Mouse (Mus musculus) regulatory T cell (primary cell): Measurements from ENCODE around the gene E2f3.

ENCODE experiments used
- in situ Hi-C: fragments of 300-600 bp; cut with MboI, MseI; formaldehyde crosslinking; loops from one replicate; pipeline ENCODE4 v1.15.1; 2025; ENCODE audit warnings: high pct_unique_total_duplicates

E2f3 gene

GRCm38 (mm10) chr13:29982400-29982799 is 3.5 kb downstream of the E2f3 start:
- in situ Hi-C loops = loop anchor here (10.0 to 25.0 kb wide), 3 partner anchors 128 to 1028 kb away; partner anchors contain the start of genes Cdkal1, Irf4 and Sox4

- in situ Hi-C loops = loop anchor here (25.0 kb wide), 1 partner anchor 758 kb away; the partner anchor contains the start of gene Irf4
Measured at GRCm38 (mm10) chr13:29979140-29979564, 6.7 kb downstream of the E2f3 start.

- in situ Hi-C loops = loop anchor here (25.0 kb wide), 1 partner anchor 760 kb away; the partner anchor contains the start of gene Irf4
Measured at GRCm38 (mm10) chr13:29977358-29977757, 8.5 kb downstream of the E2f3 start.

- in situ Hi-C loops = no loop called here
Measured at GRCm38 (mm10) chr13:29974066-29974465, 11.8 kb downstream of the E2f3 start.

- in situ Hi-C loops = no loop called here
Measured at GRCm38 (mm10) chr13:29973610-29974009, 12.3 kb downstream of the E2f3 start.

- in situ Hi-C loops = no loop called here
Measured at GRCm38 (mm10) chr13:29970333-29970732, 15.5 kb downstream of the E2f3 start.

- in situ Hi-C loops = no loop called here
Measured at GRCm38 (mm10) chr13:29968636-29969035, 17.2 kb downstream of the E2f3 start.

- in situ Hi-C loops = no loop called here
Measured at GRCm38 (mm10) chr13:29967367-29967766, 18.5 kb downstream of the E2f3 start.

GRCm38 (mm10) chr13:29966966-29967365 is 18.9 kb downstream of the E2f3 start:
- in situ Hi-C loops = no loop called here

GRCm38 (mm10) chr13:29964087-29964486 is 21.8 kb downstream of the E2f3 start:
- in situ Hi-C loops = no loop called here

GRCm38 (mm10) chr13:29960416-29960815 is 25.4 kb downstream of the E2f3 start:
- in situ Hi-C loops = no loop called here

GRCm38 (mm10) chr13:29957731-29958254 is 28.1 kb downstream of the E2f3 start:
- in situ Hi-C loops = no loop called here

GRCm38 (mm10) chr13:29956821-29957421 is 28.9 kb downstream of the E2f3 start:
- in situ Hi-C loops = no loop called here

GRCm38 (mm10) chr13:29955296-29955695 is 30.6 kb downstream of the E2f3 start:
- in situ Hi-C loops = no loop called here

- in situ Hi-C loops = no loop called here
Measured at GRCm38 (mm10) chr13:29954741-29955140, 31.1 kb downstream of the E2f3 start.

- in situ Hi-C loops = no loop called here
Measured at GRCm38 (mm10) chr13:29953417-29954045, 32.3 kb downstream of the E2f3 start.

- in situ Hi-C loops = no loop called here
Measured at GRCm38 (mm10) chr13:29946045-29946444, 39.8 kb downstream of the E2f3 start.

- in situ Hi-C loops = no loop called here
Measured at GRCm38 (mm10) chr13:29944915-29945570, 40.8 kb downstream of the E2f3 start.

- in situ Hi-C loops = no loop called here
Measured at GRCm38 (mm10) chr13:29944493-29944892, 41.4 kb downstream of the E2f3 start.

GRCm38 (mm10) chr13:29943541-29944039 is 42.3 kb downstream of the E2f3 start:
- in situ Hi-C loops = no loop called here

- in situ Hi-C loops = no loop called here
Measured at GRCm38 (mm10) chr13:29940071-29940470, 45.8 kb downstream of the E2f3 start.

- in situ Hi-C loops = no loop called here
Measured at GRCm38 (mm10) chr13:29939399-29939798, 46.5 kb downstream of the E2f3 start.
